Mouse (Mus musculus) liver, embryonic 15.5 days (tissue): ENCODE results near the gene Dcaf8. TPM values are rescaled to one million over a fixed set of nuclear protein-coding genes. Genes with fewer than 3 reads are reported as not detected.

Experiments used
- ATAC-seq: fragments of 200-750 bp; cut with Nextera tagmentation; 2 replicates; pipeline ENCODE4 v1.8.0; 2017; ENCODE audit warnings: moderate number of reproducible peaks, mild to moderate bottlenecking, moderate library complexity; ENCODE audit not compliant: insufficient read depth
- H3K27ac ChIP-seq: fragments of 300-500 bp; sonication (generic); replicated peaks from 2 replicates; pipeline ENCODE4 v1.5.1; 2015; ENCODE audit warnings: mild to moderate bottlenecking, inconsistent platforms
- H3K27me3 ChIP-seq: fragments of 300-500 bp; sonication (generic); 2 replicates; pipeline ENCODE4 v1.6.1; 2015; ENCODE audit warnings: mild to moderate bottlenecking, inconsistent platforms
- H3K36me3 ChIP-seq: fragments of 300-500 bp; sonication (generic); replicated peaks from 2 replicates; pipeline ENCODE4 v1.6.1; 2015; ENCODE audit warnings: moderate library complexity, mild to moderate bottlenecking, inconsistent platforms
- H3K4me1 ChIP-seq: fragments of 300-500 bp; sonication (generic); replicated peaks from 2 replicates; pipeline ENCODE4 v1.6.1; 2015; ENCODE audit warnings: inconsistent platforms
- H3K4me2 ChIP-seq: fragments of 300-500 bp; sonication (generic); 2 replicates; pipeline ENCODE4 v1.6.1; 2015; ENCODE audit warnings: moderate library complexity, mild to moderate bottlenecking, inconsistent platforms
- H3K4me3 ChIP-seq: fragments of 300-500 bp; sonication (generic); replicated peaks from 2 replicates; pipeline ENCODE4 v1.5.1; 2015; ENCODE audit warnings: mild to moderate bottlenecking, inconsistent platforms
- H3K9ac ChIP-seq: fragments of 300-500 bp; sonication (generic); 2 replicates; pipeline ENCODE4 v1.6.1; 2015; ENCODE audit warnings: moderate library complexity, mild to moderate bottlenecking, inconsistent platforms
- H3K9me3 ChIP-seq: fragments of 300-500 bp; sonication (generic); replicated peaks from 2 replicates; pipeline ENCODE4 v1.6.1; 2016; ENCODE audit warnings: inconsistent platforms
- WGBS: fragments of 180-500 bp; shearing (Covaris S2); methylation state at CpG from one replicate; pipeline ENCODE4 v1.1.7; 2015; ENCODE audit warnings: mixed read lengths; ENCODE audit not compliant: insufficient replicate concordance; 5-methylcytosine and 5-hydroxymethylcytosine counted together
- polyA plus RNA-seq: library from polyadenylated mRNA; unstranded; fragments of >200 nt; fragmentation: Nextera tagmentation; extraction: Ambion mirVana; gene quantifications from 2 replicates; pipeline ENCODE4 v1.2.1, GENCODE M21; 2015

The Dcaf8 gene
- polyA plus RNA-seq, 1 experiment from 2014 or later = 55.3 TPM

DNA sequence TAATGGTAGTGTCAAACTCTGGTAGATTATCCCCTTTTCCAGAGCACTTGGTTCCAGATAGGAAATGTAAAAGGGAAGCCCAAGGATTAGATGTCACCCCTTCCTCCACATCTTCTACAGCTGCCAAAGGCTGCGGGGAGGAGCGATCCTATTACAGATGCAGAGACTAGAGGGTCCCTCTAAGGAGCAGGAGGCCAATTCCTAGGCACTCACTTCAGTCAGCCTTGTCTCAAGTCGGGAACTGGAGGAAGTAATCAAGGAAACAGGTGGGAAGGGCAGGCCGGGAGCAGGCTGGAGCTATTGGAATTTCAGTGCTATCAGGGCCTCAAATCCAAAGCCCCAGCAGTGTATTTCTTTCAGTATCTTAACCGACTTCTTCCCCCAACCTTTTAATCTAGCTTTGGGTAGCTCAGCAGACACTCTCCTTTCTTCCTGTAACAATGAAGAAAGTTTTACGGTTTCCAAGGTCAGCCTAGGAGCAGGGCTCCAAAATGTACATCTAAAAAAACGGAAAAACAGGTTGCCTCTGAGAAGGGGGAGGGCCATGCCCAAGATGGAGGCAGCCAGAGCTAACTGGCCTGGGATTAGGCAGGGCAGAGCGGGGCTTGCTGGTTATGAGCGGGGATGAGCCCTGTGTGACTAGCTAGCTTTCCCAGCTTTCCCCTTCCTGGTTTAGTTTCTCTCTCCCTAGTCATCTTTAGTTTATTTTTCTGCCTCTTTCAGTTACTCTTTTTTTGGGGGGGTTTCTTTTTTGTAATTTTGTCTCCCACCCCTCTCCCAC lies 56.3 kb downstream of the Dcaf8 start:
- 49% methylated on average over 9 of the region's 9 CpGs for WGBS
- H3K9me3 ChIP-seq = no peaks in the 10 kb centered on the region
- H3K36me3 ChIP-seq = peaks cover 28% of the 10 kb centered on the region
- 0 out of 2 replicates have a peak overlapping the region, but pooled peaks have one; percentile 11 for H3K27ac ChIP-seq
- H3K4me2 ChIP-seq = no peak overlapping the region
- peaks cover 26% of the 10 kb centered on the region for H3K27me3 ChIP-seq
- ATAC-seq = no peak
- no peak overlapping the region for H3K9ac ChIP-seq
- peaks cover 52% of the 10 kb centered on the region for H3K4me1 ChIP-seq
- H3K4me3 ChIP-seq = no peak overlapping the region

DNA sequence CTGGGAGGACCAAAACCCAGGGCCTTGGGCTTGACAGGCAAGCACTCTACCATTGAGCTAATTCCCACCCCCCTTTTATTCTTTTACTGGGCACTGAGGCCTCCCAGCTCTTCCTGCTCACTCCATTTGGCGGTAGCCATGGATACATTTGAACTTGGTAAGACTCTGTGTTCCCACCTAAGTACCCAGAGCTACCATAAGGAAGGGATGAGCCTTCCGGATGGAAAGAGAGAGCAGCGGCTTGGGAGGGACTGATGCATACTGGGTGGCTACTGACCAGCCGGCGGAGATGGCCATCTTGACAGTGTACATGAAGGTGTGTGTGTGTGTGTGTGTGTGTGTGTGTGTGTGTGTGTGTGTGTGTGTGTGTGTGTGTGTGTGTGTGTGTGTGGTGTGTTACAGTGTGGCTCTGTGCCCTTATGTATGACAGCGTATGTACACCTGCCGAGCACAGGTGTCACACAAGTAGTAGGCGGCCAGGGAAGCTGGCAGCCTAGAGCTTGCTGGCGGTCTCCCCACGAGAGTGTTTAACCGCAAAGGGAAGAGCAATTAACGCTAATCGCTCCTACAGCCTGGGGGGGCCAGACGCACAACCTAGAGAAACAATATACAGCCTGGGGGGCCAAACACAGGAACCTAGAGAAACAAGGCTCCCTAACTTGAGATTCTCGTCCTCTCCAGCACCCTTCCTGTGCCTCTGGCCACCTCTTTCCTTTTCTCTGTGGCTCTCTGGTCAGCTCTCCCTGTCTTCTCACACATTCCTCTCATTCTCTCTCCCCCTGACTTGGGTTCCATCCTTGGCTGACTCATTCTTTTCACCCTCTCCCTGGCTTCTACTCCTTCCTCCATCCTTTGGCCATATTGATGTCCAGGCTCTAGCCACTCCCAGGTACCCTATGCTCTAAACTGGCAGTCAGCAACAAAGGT lies 57.2 kb downstream of the Dcaf8 start:
- H3K36me3 ChIP-seq = peaks cover 20% of the 10 kb centered on the region
- H3K4me1 ChIP-seq = peaks cover 52% of the 10 kb centered on the region
- no peak overlapping the region for H3K9ac ChIP-seq
- H3K9me3 ChIP-seq = no peaks in the 10 kb centered on the region
- H3K27ac ChIP-seq = no peak overlapping the region
- ATAC-seq = no peak
- 59% methylated on average over 15 of the region's 15 CpGs for WGBS
- H3K4me3 ChIP-seq = no peak overlapping the region
- H3K4me2 ChIP-seq = peak overlapping the region; percentile 72
- peaks cover 26% of the 10 kb centered on the region for H3K27me3 ChIP-seq

DNA sequence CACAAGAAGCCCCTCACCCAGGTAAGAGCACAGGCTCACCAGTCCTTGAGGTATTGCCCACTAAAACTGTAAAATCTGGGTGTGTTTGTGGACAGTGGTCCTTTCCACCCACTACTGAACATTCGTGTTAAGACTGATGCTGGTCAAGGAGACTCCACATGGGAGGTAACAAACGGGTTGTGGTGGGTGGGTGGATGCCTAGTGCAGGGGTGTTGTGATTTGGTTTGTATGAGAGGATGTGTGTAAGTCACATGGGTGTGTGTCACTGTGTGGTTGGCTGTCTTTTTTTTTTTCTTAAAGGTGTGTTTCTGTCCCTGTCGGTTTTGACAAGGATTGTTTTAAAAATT lies 57.8 kb downstream of the Dcaf8 start:
- peak overlapping the region; percentile 60 for H3K4me3 ChIP-seq
- WGBS = 20% methylated on average over 3 of the region's 3 CpGs
- H3K9me3 ChIP-seq = no peaks in the 10 kb centered on the region
- ATAC-seq = no peak
- H3K27ac ChIP-seq = no peak overlapping the region
- H3K9ac ChIP-seq = 0 out of 2 replicates have a peak overlapping the region, but pooled peaks have one; percentile 51
- peaks cover 26% of the 10 kb centered on the region for H3K27me3 ChIP-seq
- H3K4me2 ChIP-seq = peak overlapping the region; percentile 72
- H3K4me1 ChIP-seq = peaks cover 52% of the 10 kb centered on the region
- peaks cover 14% of the 10 kb centered on the region; the same call in 1 of the 2 replicates for H3K36me3 ChIP-seq

DNA sequence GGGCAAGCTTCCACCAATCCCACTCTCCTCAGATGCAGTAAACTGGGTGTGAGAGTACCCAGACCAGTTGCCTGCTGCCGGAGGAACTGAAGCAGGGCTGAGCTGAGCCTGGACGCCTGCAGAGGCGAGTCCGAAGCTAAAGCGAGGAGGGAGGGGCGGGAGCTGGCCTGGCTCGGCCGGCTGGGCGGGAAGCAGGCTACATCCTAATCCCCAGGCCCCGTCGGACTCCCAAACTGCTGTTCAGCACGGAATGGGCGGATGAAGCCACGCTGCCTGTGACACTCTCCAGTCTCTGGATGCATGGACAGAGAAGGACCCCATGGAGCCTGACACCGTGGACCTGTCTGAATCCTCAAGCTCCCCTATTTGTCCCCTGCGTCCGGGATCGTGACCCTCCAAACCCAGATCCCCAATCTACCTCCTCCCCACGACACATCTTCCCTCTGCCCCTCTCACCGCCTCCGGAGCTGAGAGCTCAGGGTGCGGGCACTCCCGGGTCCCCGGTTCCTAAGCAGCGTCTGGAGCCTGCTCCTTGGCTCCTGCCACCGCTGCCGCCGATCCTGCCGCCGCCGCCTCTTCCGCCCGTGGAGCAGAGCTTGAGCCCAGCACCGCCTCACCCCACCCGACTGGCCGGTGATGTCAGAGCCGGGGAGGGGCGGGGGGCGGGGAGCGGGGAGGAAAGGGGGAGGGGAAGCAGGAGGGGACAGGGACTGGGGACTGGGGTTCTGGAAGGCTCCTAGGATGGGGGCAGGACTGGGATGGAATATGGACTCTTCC lies 58.4 kb downstream of the Dcaf8 start, which contains the start of gene Pea15a:
Gene Pea15a (minus strand): TSS at position 664 of the 777 bp plus-strand sequence.
- Histone ChIP-seq H3K36me3 (peaks cover 8% of the 10 kb centered on the region; the same call in 1 of the 2 replicates), H3K27me3 (peaks cover 26% of the 10 kb centered on the region), H3K9me3 (no peaks in the 10 kb centered on the region), H3K27ac (peak within 1 kb of the TSS; percentile 45; the same call in 1 of the 2 replicates), H3K4me2 (peak within 1 kb of the TSS; percentile 72), H3K9ac (peak within 1 kb of the TSS; percentile 51), H3K4me3 (peak within 1 kb of the TSS; percentile 60), H3K4me1 (peaks cover 50% of the 10 kb centered on the region)
- 2% methylated on average over 37 of the region's 40 CpGs for WGBS
- peak; percentile 64 for ATAC-seq

DNA sequence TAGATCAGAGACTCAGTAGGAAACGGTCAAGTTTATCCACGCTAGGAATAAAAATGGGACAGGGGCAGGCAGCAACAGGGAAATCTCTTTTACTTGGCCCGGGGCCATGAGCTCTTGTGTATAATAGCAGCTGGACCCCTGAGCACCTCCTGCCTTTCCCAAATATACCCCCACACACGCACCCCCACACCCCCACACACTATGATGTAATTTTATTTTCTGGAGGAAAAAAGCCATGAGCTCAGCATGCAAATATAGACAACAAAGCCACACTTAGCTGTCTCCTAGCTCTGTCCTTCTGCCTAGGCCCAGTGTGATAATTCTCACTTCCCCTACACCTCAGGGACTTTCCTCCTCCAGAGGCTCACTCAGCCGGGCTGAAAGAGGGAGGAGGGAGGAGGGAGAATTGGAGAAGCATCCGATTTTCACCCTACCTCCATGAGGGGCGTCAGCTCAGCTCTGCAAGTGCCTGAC lies 59.3 kb downstream of the Dcaf8 start:
- H3K4me1 ChIP-seq = peaks cover 47% of the 10 kb centered on the region
- H3K4me2 ChIP-seq = peak overlapping the region; percentile 72; the same call in 1 of the 2 replicates
- ATAC-seq = no peak
- WGBS = 31% methylated on average over 7 of the region's 7 CpGs
- no peak overlapping the region for H3K27ac ChIP-seq
- H3K9ac ChIP-seq = no peak overlapping the region
- 0 out of 2 replicates have a peak, but pooled peaks cover 6% of the 10 kb centered on the region for H3K36me3 ChIP-seq
- no peaks in the 10 kb centered on the region for H3K9me3 ChIP-seq
- peaks cover 26% of the 10 kb centered on the region for H3K27me3 ChIP-seq
- no peak overlapping the region for H3K4me3 ChIP-seq

DNA sequence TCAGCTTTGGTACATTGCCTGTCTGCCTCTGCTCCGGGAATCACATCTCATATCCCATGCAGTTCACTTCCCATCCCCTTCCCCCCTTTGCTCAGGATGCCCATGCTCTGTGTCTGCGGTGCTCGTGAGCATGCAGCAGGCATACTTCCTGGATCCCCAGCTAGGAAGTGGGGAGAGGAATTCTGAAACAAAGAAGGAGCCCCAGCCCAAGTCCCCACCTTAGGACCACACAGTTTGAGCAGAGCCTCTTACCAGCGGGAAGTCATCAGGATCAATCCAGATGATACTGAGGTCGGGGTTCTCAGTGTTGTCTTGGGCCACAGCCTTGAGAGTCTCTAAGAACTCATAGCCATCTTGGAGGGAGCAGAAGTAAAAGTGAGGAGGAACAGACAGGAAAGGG lies 64.9 kb downstream of the Dcaf8 start:
- Histone ChIP-seq H3K4me2 (no peak overlapping the region), H3K27me3 (no peaks in the 10 kb centered on the region), H3K36me3 (no peaks in the 10 kb centered on the region), H3K27ac (no peak overlapping the region), H3K4me3 (no peak overlapping the region), H3K9ac (no peak overlapping the region), H3K4me1 (peaks cover 7% of the 10 kb centered on the region; the same call in 1 of the 2 replicates), H3K9me3 (no peaks in the 10 kb centered on the region)
- ATAC-seq = no peak
- WGBS = 49% methylated on average over 5 of the region's 5 CpGs

DNA sequence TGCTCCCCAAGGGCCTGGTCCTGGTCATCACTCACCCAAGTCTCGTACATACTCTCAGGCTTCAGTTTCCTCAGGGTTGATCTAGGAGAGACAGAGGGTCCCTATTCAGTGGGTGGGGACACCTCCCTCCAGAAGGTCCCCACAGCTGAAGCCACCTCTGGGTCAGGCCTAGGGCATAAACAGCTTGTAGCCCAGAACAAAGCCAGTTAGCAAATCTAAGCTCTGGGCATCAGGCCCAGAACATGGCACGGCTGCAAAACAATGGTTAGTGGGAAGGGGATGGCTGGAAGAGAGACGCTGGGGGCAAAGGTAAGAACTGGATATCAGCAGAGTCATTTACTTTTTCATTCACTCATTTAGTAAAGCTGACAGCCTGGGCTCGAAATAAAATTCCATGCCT lies 65.9 kb downstream of the Dcaf8 start:
- no peak for ATAC-seq
- no peaks in the 10 kb centered on the region for H3K9me3 ChIP-seq
- peaks cover 7% of the 10 kb centered on the region; the same call in 1 of the 2 replicates for H3K4me1 ChIP-seq
- no peak overlapping the region for H3K4me3 ChIP-seq
- WGBS = 54% methylated on average over 4 of the region's 4 CpGs
- no peak overlapping the region for H3K9ac ChIP-seq
- H3K36me3 ChIP-seq = no peaks in the 10 kb centered on the region
- H3K27me3 ChIP-seq = no peaks in the 10 kb centered on the region
- H3K4me2 ChIP-seq = no peak overlapping the region
- H3K27ac ChIP-seq = no peak overlapping the region

DNA sequence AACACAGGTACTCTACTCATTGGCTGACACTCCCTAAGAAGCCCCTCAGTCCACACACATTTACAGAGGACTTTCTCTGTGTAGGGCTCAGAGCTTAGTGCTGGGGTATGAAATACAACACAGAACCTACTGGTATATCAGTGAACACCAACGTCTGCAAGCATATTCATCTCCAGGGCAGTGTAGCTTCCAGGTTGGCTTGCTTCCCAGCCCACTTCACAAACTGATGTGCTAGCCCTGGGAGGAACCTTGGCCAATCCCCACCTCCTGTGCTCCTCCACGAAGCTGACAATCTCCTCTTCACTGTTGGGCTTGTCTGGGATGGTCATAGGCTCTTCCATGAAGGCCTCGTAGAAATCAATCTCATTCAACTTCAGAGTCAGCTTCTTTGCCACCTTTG lies 66.9 kb downstream of the Dcaf8 start:
- Histone ChIP-seq H3K4me2 (no peak overlapping the region), H3K36me3 (no peaks in the 10 kb centered on the region), H3K4me1 (peaks cover 7% of the 10 kb centered on the region; the same call in 1 of the 2 replicates), H3K9ac (no peak overlapping the region), H3K4me3 (no peak overlapping the region), H3K27me3 (no peaks in the 10 kb centered on the region), H3K9me3 (no peaks in the 10 kb centered on the region), H3K27ac (no peak overlapping the region)
- no peak for ATAC-seq
- 35% methylated on average over 3 of the region's 3 CpGs for WGBS

DNA sequence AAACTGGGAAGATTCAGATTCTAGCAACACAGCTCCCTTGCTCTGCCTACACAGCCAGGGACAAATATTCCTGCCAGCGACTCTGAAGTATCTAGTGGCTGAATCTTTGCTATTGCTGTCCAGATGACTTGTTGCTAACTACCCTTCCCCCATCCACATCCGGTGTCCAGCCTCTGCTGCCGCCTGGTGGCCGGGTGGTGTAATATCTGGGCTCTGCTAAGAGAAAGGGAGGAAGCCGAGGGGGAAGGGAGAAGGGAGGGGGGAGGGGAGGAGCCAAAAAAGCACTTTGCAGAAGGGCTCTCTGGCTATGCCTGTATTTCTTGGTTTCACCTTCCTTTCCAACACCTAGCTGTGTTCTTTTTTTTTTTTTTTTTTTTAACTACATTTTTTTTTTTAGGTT lies 69.3 kb downstream of the Dcaf8 start:
- Histone ChIP-seq H3K36me3 (no peaks in the 10 kb centered on the region), H3K27ac (0 out of 2 replicates have a peak overlapping the region, but pooled peaks have one; percentile 48), H3K4me2 (peak overlapping the region; percentile 53), H3K4me1 (peaks cover 9% of the 10 kb centered on the region; the same call in 1 of the 2 replicates), H3K9me3 (no peaks in the 10 kb centered on the region), H3K27me3 (no peaks in the 10 kb centered on the region), H3K9ac (peak overlapping the region; percentile 37; the same call in 1 of the 2 replicates), H3K4me3 (peak overlapping the region; percentile 25)
- WGBS = 1% methylated on average over 5 of the region's 5 CpGs
- peak; percentile 57 for ATAC-seq

DNA sequence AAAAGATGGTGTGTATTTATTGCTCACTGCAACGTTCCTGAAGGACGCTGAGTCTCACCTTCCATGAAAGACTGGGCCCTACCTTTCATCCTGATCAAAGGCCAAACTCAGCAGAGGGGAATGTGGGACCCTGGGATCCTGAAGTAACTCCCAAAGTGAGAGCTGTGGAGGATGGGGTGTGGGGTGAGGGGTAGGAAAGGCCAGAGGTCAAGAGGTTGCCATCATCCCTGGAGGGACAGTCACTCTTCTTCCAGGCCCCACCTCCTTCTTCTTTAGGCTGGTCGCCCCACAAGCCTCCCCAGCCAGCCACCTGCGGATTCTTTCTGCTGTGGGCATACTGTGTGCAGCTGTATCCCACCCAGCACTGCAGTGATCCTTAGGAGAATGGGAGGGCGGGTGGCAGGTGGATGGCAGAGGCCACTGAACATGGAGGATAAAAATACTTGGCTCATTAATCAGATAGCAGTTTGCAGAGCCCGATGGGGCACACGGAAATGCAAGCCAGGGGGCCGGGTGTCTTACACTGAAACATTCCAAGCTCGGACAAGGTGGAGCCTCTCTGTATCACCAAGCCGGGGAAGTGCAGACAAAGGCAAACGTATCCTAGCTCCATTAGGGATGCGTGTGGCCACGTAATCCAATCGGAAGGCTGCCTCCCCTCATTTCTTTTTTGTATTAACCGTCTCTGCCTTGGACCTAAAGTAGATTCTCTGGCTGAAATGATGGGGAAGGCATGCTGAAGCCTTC lies 70.5 kb downstream of the Dcaf8 start:
- no peak overlapping the region for H3K27ac ChIP-seq
- H3K9ac ChIP-seq = no peak overlapping the region
- ATAC-seq = no peak
- no peaks in the 10 kb centered on the region for H3K27me3 ChIP-seq
- H3K4me3 ChIP-seq = no peak overlapping the region
- 67% methylated on average over 15 of the region's 15 CpGs for whole genome bisulfite sequencing
- H3K4me1 ChIP-seq = peaks cover 9% of the 10 kb centered on the region; the same call in 1 of the 2 replicates
- no peaks in the 10 kb centered on the region for H3K9me3 ChIP-seq
- H3K36me3 ChIP-seq = no peaks in the 10 kb centered on the region
- no peak overlapping the region for H3K4me2 ChIP-seq
